In genomic region chr17:8836292-8836691, GRCm38 (mm10) we compare ENCODE assay signal across 32 mouse cellular contexts.
"Had no signal": no experiment of that assay in that cellular context is flagged by ENCODE, and none has a peak within 500 bp of the region (broad histone marks: within the 10 kb centered on the region; RNA-seq: fewer than 3 reads in every experiment).

No protein-coding gene starts in this region.

- H3K9ac ChIP-seq: limb, embryonic 12.5 days; limb, embryonic 13.5 days; limb, embryonic 15.5 days; liver, embryonic 12.5 days; liver, embryonic 13.5 days; liver, embryonic 14.5 days; liver, embryonic 15.5 days; liver, postnatal 0 days; lung, embryonic 14.5 days; lung, embryonic 15.5 days; midbrain, embryonic 12.5 days; midbrain, embryonic 13.5 days; midbrain, embryonic 15.5 days; neural tube, embryonic 12.5 days had no signal

- H3K27ac ChIP-seq: limb, embryonic 10.5 days; limb, embryonic 12.5 days; limb, embryonic 13.5 days; limb, embryonic 15.5 days; liver, embryonic 12.5 days; liver, embryonic 13.5 days; liver, embryonic 14.5 days; liver, embryonic 15.5 days; lung, embryonic 15.5 days; macrophage; midbrain, embryonic 10.5 days; midbrain, embryonic 12.5 days; midbrain, embryonic 13.5 days; midbrain, embryonic 15.5 days; neural tube, embryonic 12.5 days had no signal

- DNase-seq: left cerebral cortex, postnatal 4 days; liver; liver, embryonic 13.5 days; liver, postnatal 0 days; lung, adult 18-20 months; lung, adult 2 months; lung, embryonic 14.5 days; lung, postnatal 10 days; lung, postnatal 14 days; lung, postnatal 36 days; lung, postnatal 4 days; midbrain, embryonic 14.5 days had no signal

- H3K9me3 ChIP-seq: limb, embryonic 10.5 days; limb, embryonic 12.5 days; limb, embryonic 13.5 days; limb, embryonic 15.5 days; liver, embryonic 12.5 days; liver, embryonic 13.5 days; liver, embryonic 15.5 days; lung, embryonic 15.5 days; megakaryocyte, embryonic 14.5 days; midbrain, embryonic 10.5 days; midbrain, embryonic 12.5 days; midbrain, embryonic 13.5 days; midbrain, embryonic 15.5 days; neural tube, embryonic 12.5 days had no signal

- H3K4me3 ChIP-seq: limb, embryonic 10.5 days; limb, embryonic 12.5 days; limb, embryonic 13.5 days; limb, embryonic 15.5 days; liver, embryonic 12.5 days; liver, embryonic 13.5 days; liver, embryonic 15.5 days; lung, embryonic 15.5 days; megakaryocyte, embryonic 14.5 days; midbrain, embryonic 10.5 days; midbrain, embryonic 12.5 days; midbrain, embryonic 13.5 days; midbrain, embryonic 15.5 days; myocyte; neural tube, embryonic 12.5 days had no signal

- H3K4me1 ChIP-seq: liver, embryonic 12.5 days; liver, embryonic 15.5 days had no signal

- ATAC-seq: liver, embryonic 12.5 days; liver, postnatal 0 days; lung, postnatal 0 days; midbrain, embryonic 13.5 days; midbrain, embryonic 15.5 days; midbrain, embryonic 16.5 days had no signal

- H3K4me2 ChIP-seq: limb, embryonic 12.5 days; limb, embryonic 13.5 days; limb, embryonic 15.5 days; liver, embryonic 11.5 days; liver, embryonic 12.5 days; liver, embryonic 13.5 days; liver, embryonic 15.5 days; lung, embryonic 14.5 days; lung, embryonic 15.5 days; midbrain, embryonic 11.5 days; midbrain, embryonic 12.5 days; midbrain, embryonic 13.5 days; midbrain, embryonic 15.5 days; neural tube, embryonic 12.5 days had no signal

- H3K36me3 ChIP-seq: limb, embryonic 10.5 days; limb, embryonic 12.5 days; limb, embryonic 13.5 days; limb, embryonic 15.5 days; liver, embryonic 12.5 days; liver, embryonic 13.5 days; liver, embryonic 15.5 days; lung, embryonic 15.5 days; midbrain, embryonic 10.5 days; midbrain, embryonic 12.5 days; midbrain, embryonic 13.5 days; midbrain, embryonic 15.5 days; neural tube, embryonic 12.5 days had no signal

- H3K27me3 ChIP-seq: limb, embryonic 12.5 days; limb, embryonic 13.5 days; limb, embryonic 15.5 days; liver, embryonic 12.5 days; liver, embryonic 13.5 days; liver, embryonic 15.5 days; lung, embryonic 15.5 days; megakaryocyte, embryonic 14.5 days; midbrain, embryonic 12.5 days; midbrain, embryonic 13.5 days; midbrain, embryonic 15.5 days; neural tube, embryonic 12.5 days had no signal
